Mouse (Mus musculus) bone marrow, adult 2 months (tissue): ENCODE measurements around the gene Rad51b.

ENCODE experiments used
- CTCF ChIP-seq: fragments of 200-500 bp; IDR thresholded peaks from 2 replicates; pipeline ENCODE4 v1.5.1; 2011; ENCODE audit warnings: low read length, control low read depth; ENCODE audit not compliant: control insufficient read depth, insufficient read depth
- POLR2A ChIP-seq: fragments of 200-500 bp; IDR thresholded peaks from 2 replicates; pipeline ENCODE4 v1.6.1; 2011; ENCODE audit warnings: low read depth, mild to moderate bottlenecking, control low read depth, low read length, borderline replicate concordance; ENCODE audit not compliant: control insufficient read depth

DNA sequence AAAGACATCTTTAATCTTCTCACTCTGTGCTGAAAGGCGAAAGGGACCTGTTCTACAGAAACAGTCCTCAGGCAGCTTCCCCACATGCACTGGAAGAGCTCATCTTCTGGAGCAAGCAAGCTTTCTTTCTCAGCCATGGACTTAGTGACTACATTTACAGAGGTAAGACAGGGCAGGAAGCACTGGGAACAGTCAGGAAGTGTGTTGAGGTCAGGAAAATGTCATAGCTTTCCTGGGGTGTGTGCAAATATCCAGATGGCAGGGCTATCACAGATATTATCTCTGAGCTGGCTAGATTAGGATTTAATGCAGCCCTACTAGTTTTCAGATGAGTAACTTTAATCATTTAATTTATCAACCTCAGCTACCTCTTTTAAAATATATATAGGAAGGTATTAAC, 254.2 kb downstream of the Rad51b start:
- no peak for TF ChIP-seq CTCF
- TF ChIP-seq POLR2A, result no peak
